Mouse (Mus musculus): ENCODE measurements around the gene Pdcd7.
A peak's percentile ranks its signal among the peaks of the same experiment; 100 is the strongest.

Pdcd7 gene

GRCm38 (mm10) chr9:65358956-65359480 lies 13.1 kb downstream of the Pdcd7 start:
- DNase-seq = no peak

GRCm38 (mm10) chr9:65360641-65361448 lies 14.9 kb downstream of the Pdcd7 start, which contains the start of gene Ubap1l:
Gene Ubap1l, plus strand, starts transcription at chr9:65361041.
- no peak for DNase-seq

GRCm38 (mm10) chr9:65363684-65364083 lies 17.8 kb downstream of the Pdcd7 start:
- no peak for DNase-seq

- no peak for DNase-seq
Observed at GRCm38 (mm10) chr9:65365721-65366120, 19.8 kb downstream of the Pdcd7 start.

- peak; percentile 15 for DNase-seq
Observed at GRCm38 (mm10) chr9:65371756-65372155, 25.9 kb downstream of the Pdcd7 start.

GRCm38 (mm10) chr9:65372449-65372848 lies 26.5 kb downstream of the Pdcd7 start:
- DNase-seq = peak; percentile 84

- no peak for DNase-seq
Observed at GRCm38 (mm10) chr9:65374468-65375162, 28.7 kb downstream of the Pdcd7 start.

- DNase-seq = peak; percentile 18
Observed at GRCm38 (mm10) chr9:65375163-65375934, 29.4 kb downstream of the Pdcd7 start.

- DNase-seq = no peak
Observed at GRCm38 (mm10) chr9:65381017-65381590, 35.2 kb downstream of the Pdcd7 start.

- DNase-seq = no peak
Observed at GRCm38 (mm10) chr9:65382031-65382750, 36.3 kb downstream of the Pdcd7 start.

GRCm38 (mm10) chr9:65382751-65383097 lies 36.8 kb downstream of the Pdcd7 start:
- DNase-seq = no peak

GRCm38 (mm10) chr9:65384276-65384675 lies 38.4 kb downstream of the Pdcd7 start:
- DNase-seq = no peak

- DNase-seq = no peak
Observed at GRCm38 (mm10) chr9:65386373-65387140, 40.7 kb downstream of the Pdcd7 start.

GRCm38 (mm10) chr9:65390752-65391612 lies 45.1 kb downstream of the Pdcd7 start:
- peak; percentile 57 for DNase-seq

GRCm38 (mm10) chr9:65391613-65391964 lies 45.7 kb downstream of the Pdcd7 start, which contains the start of gene Kbtbd13:
Gene Kbtbd13, minus strand, starts transcription at chr9:65391652.
- DNase-seq = no peak

- peak; percentile 88 for DNase-seq
Observed at GRCm38 (mm10) chr9:65392638-65393364, 46.9 kb downstream of the Pdcd7 start.

- DNase-seq = no peak
Observed at GRCm38 (mm10) chr9:65393606-65394005, 47.7 kb downstream of the Pdcd7 start.

GRCm38 (mm10) chr9:65394360-65394759 lies 48.5 kb downstream of the Pdcd7 start:
- no peak for DNase-seq

- peak; percentile 77 for DNase-seq
Observed at GRCm38 (mm10) chr9:65398279-65398678, 52.4 kb downstream of the Pdcd7 start, which contains the start of gene Rasl12. Gene Rasl12, plus strand, starts transcription at chr9:65398506.

Measured in thymus, postnatal 4 days (tissue).